Mouse (Mus musculus) heart, adult 2 months (tissue): ENCODE results near the gene Snd1.

Experiments used
- CTCF ChIP-seq: fragments of 200-600 bp; IDR thresholded peaks from 2 replicates; pipeline ENCODE4 v1.8.1; 2022; ENCODE audit warnings: antibody characterized with exemption, mild to moderate bottlenecking, moderate library complexity
- POLR2A ChIP-seq: fragments of 200-500 bp; IDR thresholded peaks from 2 replicates; pipeline ENCODE4 v1.6.1; 2011; ENCODE audit warnings: mild to moderate bottlenecking, low read depth, low read length, control low read depth; ENCODE audit not compliant: insufficient read depth

DNA sequence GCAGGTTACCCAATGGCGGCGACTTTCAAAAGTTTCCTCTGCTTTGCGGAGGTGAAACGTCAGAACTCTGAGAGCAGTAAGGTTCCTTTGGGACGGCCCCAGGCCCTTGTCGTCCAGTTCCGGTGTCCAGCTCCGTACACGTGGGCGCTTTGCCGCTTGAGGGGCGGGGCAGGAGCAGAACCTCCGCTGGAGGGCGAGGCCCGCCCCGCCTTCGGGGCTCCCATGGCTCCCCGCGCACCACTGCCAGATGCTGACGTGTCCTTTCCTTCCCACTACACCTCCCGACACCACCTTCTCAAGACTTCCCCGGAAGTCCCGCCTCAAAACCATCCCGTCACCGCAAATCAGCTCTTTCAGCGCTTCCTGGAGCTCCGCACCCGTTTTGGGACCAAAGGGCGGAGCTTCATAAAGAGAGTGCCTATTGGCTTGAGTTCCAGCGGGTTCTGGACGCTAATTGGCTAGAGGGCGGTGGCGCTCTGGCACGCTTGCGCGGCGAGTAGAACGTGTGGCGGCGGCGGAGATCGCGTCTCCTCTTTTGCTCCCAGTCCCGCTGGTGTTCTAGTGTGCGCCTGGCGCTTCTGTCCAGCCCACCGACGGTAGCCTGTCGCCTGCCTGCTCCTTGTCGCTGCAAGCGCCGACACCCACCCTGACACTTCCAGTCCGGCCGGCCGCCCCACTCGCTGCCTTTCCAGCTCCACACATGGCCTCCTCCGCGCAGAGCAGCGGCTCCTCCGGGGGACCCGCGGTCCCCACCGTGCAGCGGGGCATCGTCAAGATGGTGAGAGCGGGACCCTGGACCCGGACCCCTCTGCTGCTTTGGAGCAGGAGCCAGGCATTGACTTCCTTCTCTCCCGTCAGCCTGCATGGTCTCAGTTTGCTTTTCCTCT is 5.2 kb downstream of the Snd1 start:
- peak; percentile 11; the same call in 1 of the 2 replicates for TF ChIP-seq CTCF
- peak; percentile 89 for TF ChIP-seq POLR2A
